Mouse (Mus musculus) forebrain, postnatal 0 days (tissue): ENCODE measurements around the gene Ggct. TPM values are rescaled to one million over a fixed set of nuclear protein-coding genes. Genes with fewer than 3 reads are reported as not detected.

ENCODE experiments used
- ATAC-seq: fragments of 200-750 bp; cut with Nextera tagmentation; 2 replicates; pipeline ENCODE4 v1.8.0; 2017; ENCODE audit warnings: mild to moderate bottlenecking, moderate library complexity
- DNase-seq: peaks from one replicate; pipeline ENCODE4 v3.0.0-alpha.2; 2015
- H3K27ac ChIP-seq: fragments of 300-500 bp; sonication (generic); 2 replicates; pipeline ENCODE4 v1.5.1; 2014; ENCODE audit warnings: low read depth, mild to moderate bottlenecking, antibody characterized with exemption, low read length, moderate library complexity, mixed read lengths
- H3K27me3 ChIP-seq: fragments of 300-500 bp; sonication (generic); 2 replicates; pipeline ENCODE4 v1.6.1; 2014; ENCODE audit warnings: mild to moderate bottlenecking, low read length, mixed read lengths; ENCODE audit not compliant: insufficient read depth
- H3K36me3 ChIP-seq: fragments of 300-500 bp; sonication (generic); 2 replicates; pipeline ENCODE4 v1.6.1; 2014; ENCODE audit warnings: mild to moderate bottlenecking, moderate library complexity; ENCODE audit not compliant: insufficient read depth
- H3K4me1 ChIP-seq: fragments of 300-500 bp; sonication (generic); 2 replicates; pipeline ENCODE4 v1.6.1; 2014; ENCODE audit warnings: antibody characterized with exemption; ENCODE audit not compliant: insufficient read depth
- H3K4me2 ChIP-seq: fragments of 300-500 bp; sonication (generic); 2 replicates; pipeline ENCODE4 v1.6.1; 2014; ENCODE audit warnings: low read depth, mild to moderate bottlenecking, moderate library complexity
- H3K4me3 ChIP-seq: fragments of 300-500 bp; sonication (generic); 2 replicates; pipeline ENCODE4 v1.5.1; 2014; ENCODE audit warnings: low read depth, low read length, mixed read lengths
- H3K9ac ChIP-seq: fragments of 300-500 bp; sonication (generic); 2 replicates; pipeline ENCODE4 v1.6.1; 2014; ENCODE audit warnings: mild to moderate bottlenecking
- H3K9me3 ChIP-seq: fragments of 300-500 bp; sonication (generic); 2 replicates; pipeline ENCODE4 v1.6.1; 2016; ENCODE audit warnings: low read length
- CTCF ChIP-seq: sonication (generic); IDR thresholded peaks from 2 replicates; pipeline ENCODE4 v1.5.1; 2016; ENCODE audit warnings: antibody characterized with exemption, control low read depth, low read depth
- WGBS: fragments of 180-500 bp; shearing (Covaris S2); extraction: QIAGEN DNeasy Blood & Tissue Kit; methylation state at CpG from one replicate; pipeline ENCODE4 v1.1.7; 2014; 5-methylcytosine and 5-hydroxymethylcytosine counted together
- polyA plus RNA-seq: library from polyadenylated mRNA; unstranded; fragments of >200 nt; fragmentation: Nextera tagmentation; extraction: Ambion mirVana; gene quantifications from 2 replicates; pipeline ENCODE4 v1.2.1, GENCODE M21; 2015
- total RNA-seq: library from RNA; depleted of rRNA; stranded (reverse); fragments of >200 nt; gene quantifications from 2 replicates; pipeline ENCODE4 v1.2.3, GENCODE M21; 2014

Ggct gene
- total and polyA plus RNA-seq, 2 experiments from 2014 or later: 2.8 to 22.2 TPM

GRCm38 (mm10) chr6:54975616-54976015 is 17.1 kb downstream of the Ggct start:
- DNase-seq (no peak), ATAC-seq (no peak)
- 76% methylated on average over 1 of the region's 1 CpGs for WGBS
- Histone ChIP-seq H3K9ac (no peak overlapping the region), H3K27ac (no peak overlapping the region), H3K4me2 (no peak overlapping the region), H3K27me3 (no peaks in the 10 kb centered on the region; the same call in none of the 2 replicates), H3K9me3 (no peaks in the 10 kb centered on the region), H3K4me1 (no peaks in the 10 kb centered on the region), H3K36me3 (no peaks in the 10 kb centered on the region), H3K4me3 (no peak overlapping the region)
- no peak for TF ChIP-seq CTCF

GRCm38 (mm10) chr6:54974501-54974900 is 18.2 kb downstream of the Ggct start:
- no peak overlapping the region for H3K27ac ChIP-seq
- no peak overlapping the region for H3K9ac ChIP-seq
- H3K27me3 ChIP-seq: no peaks in the 10 kb centered on the region; the same call in none of the 2 replicates
- H3K9me3 ChIP-seq: no peaks in the 10 kb centered on the region
- ATAC-seq (no peak), DNase-seq (no peak)
- H3K36me3 ChIP-seq: no peaks in the 10 kb centered on the region
- 67% methylated on average over 5 of the region's 5 CpGs for WGBS
- H3K4me3 ChIP-seq: no peak overlapping the region
- H3K4me2 ChIP-seq: no peak overlapping the region
- H3K4me1 ChIP-seq: no peaks in the 10 kb centered on the region
- TF ChIP-seq CTCF: peak; percentile 59

- H3K27ac ChIP-seq: no peak overlapping the region
- no peaks in the 10 kb centered on the region for H3K4me1 ChIP-seq
- H3K4me3 ChIP-seq: peak overlapping the region; percentile 56
- no peak for ATAC-seq
- H3K9me3 ChIP-seq: no peaks in the 10 kb centered on the region
- no peak for DNase-seq
- peak overlapping the region; percentile 89 for H3K4me2 ChIP-seq
- no peak; the same call in 1 of the 2 replicates for TF ChIP-seq CTCF
- no peaks in the 10 kb centered on the region; the same call in none of the 2 replicates for H3K27me3 ChIP-seq
- 6% methylated on average over 5 of the region's 5 CpGs for WGBS
- H3K9ac ChIP-seq: peak overlapping the region; percentile 48; the same call in 1 of the 2 replicates
- no peaks in the 10 kb centered on the region for H3K36me3 ChIP-seq
These were observed 19.9 kb downstream of the Ggct start for GRCm38 (mm10) chr6:54972929-54973211.

DNA sequence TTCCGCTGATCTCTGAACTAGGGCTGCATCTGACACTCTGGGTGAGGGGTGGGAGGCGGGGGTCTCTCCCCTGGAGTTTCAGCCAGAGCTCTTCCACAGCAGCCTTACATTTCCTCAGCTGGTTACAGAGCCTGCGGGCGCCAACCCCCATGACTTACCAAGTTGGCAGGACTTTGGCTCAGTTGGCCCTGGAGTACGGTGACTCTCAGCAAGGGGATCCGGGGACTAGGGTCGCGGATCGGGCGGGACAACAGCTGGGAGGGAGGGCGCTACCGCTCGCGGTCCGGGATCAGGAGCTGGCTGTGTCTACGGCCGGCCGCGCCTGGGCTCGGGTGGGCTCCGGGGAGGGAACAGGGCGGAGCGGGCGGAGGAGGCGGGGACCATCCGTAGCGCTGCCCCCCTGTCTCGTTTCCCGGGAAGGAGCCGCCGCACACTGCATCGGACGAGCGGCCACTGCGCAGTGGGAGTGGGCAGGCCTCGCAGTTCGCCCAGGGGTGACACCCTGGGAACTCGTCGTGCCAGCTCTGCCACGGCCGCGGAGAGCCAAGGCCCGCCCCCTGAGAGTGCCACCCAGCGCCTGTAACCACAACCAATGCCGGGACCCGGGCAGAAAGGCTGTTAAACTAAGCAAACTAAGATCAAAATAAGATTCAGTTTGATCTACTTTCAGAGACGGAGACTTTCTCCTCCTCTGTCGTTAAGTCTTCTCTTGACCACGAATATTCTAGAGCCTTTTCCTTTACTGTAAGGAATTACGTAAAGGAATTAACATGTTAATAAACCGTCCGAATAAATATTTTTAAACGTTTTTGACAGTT is 20.4 kb downstream of the Ggct start, which contains the start of gene Nod1:
Gene Nod1 (minus strand): TSS at position 502 of the 818 bp plus-strand sequence.
- no peaks in the 10 kb centered on the region for H3K4me1 ChIP-seq
- H3K9me3 ChIP-seq: no peaks in the 10 kb centered on the region
- H3K27me3 ChIP-seq: no peaks in the 10 kb centered on the region; the same call in none of the 2 replicates
- peak within 1 kb of the TSS; percentile 89 for H3K4me2 ChIP-seq
- H3K4me3 ChIP-seq: peak within 1 kb of the TSS; percentile 56
- 2% methylated on average over 50 of the region's 53 CpGs for WGBS
- no peaks in the 10 kb centered on the region for H3K36me3 ChIP-seq
- peak within 1 kb of the TSS; percentile 48 for H3K9ac ChIP-seq
- no peak for TF ChIP-seq CTCF
- H3K27ac ChIP-seq: peak within 1 kb of the TSS; percentile 35
- peak; percentile 46 for DNase-seq
- ATAC-seq: peak; percentile 88

GRCm38 (mm10) chr6:54971731-54972110 is 21.0 kb downstream of the Ggct start:
- no peaks in the 10 kb centered on the region for H3K4me1 ChIP-seq
- 0 out of 2 replicates have a peak overlapping the region, but pooled peaks have one; percentile 35 for H3K27ac ChIP-seq
- no peak for TF ChIP-seq CTCF
- H3K9ac ChIP-seq: no peak overlapping the region
- WGBS: 19% methylated on average over 8 of the region's 8 CpGs
- ATAC-seq (no peak), DNase-seq (no peak)
- peak overlapping the region; percentile 56 for H3K4me3 ChIP-seq
- H3K4me2 ChIP-seq: peak overlapping the region; percentile 89
- no peaks in the 10 kb centered on the region for H3K36me3 ChIP-seq
- H3K27me3 ChIP-seq: no peaks in the 10 kb centered on the region; the same call in none of the 2 replicates
- H3K9me3 ChIP-seq: no peaks in the 10 kb centered on the region

DNA sequence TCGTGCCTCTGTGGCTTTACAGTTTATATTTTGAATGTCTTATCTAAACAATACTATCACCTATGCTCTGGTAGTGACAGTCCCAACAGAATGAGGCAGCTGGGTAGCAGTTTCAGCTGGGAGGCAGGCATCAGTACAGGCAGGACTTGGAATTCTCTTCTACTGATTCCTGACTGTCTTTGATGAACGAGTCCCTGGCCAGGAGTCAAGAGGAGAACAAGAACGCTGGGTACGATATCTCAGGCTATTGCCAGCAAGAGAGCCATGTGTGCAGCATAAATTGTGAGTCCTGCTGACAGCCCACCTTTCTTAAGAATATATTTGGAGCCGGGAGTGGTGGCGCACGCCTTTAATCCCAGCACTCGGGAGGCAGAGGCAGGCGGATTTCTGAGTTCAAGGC is 22.2 kb downstream of the Ggct start:
- no peak overlapping the region for H3K27ac ChIP-seq
- DNase-seq: no peak
- WGBS: 73% methylated on average over 9 of the region's 9 CpGs

GRCm38 (mm10) chr6:54969801-54970200 is 22.9 kb downstream of the Ggct start:
- no peak overlapping the region for H3K4me3 ChIP-seq
- H3K4me2 ChIP-seq: no peak overlapping the region
- no peaks in the 10 kb centered on the region for H3K36me3 ChIP-seq
- DNase-seq: no peak
- H3K27ac ChIP-seq: no peak overlapping the region
- TF ChIP-seq CTCF: no peak
- no peak overlapping the region for H3K9ac ChIP-seq
- no peak for ATAC-seq
- no peaks in the 10 kb centered on the region; the same call in none of the 2 replicates for H3K27me3 ChIP-seq
- 56% methylated on average over 2 of the region's 2 CpGs for WGBS
- no peaks in the 10 kb centered on the region for H3K9me3 ChIP-seq
- no peaks in the 10 kb centered on the region for H3K4me1 ChIP-seq

More for the DNA sequence above, 22.2 kb downstream of the Ggct start:
- Histone ChIP-seq H3K9ac (no peak overlapping the region), H3K4me2 (no peak overlapping the region), H3K9me3 (no peaks in the 10 kb centered on the region), H3K27me3 (no peaks in the 10 kb centered on the region; the same call in none of the 2 replicates), H3K4me3 (no peak overlapping the region), H3K36me3 (no peaks in the 10 kb centered on the region), H3K4me1 (no peaks in the 10 kb centered on the region)
- no peak for TF ChIP-seq CTCF
- no peak for ATAC-seq
